Mouse (Mus musculus) c-Kit-positive CD71-negative TER-119-negative erythroid progenitor cells, embryonic 14.5 days (primary cell): Measurements from ENCODE around the gene Krtap29-1.

Experiments
- DNase-seq: peaks from one replicate; pipeline ENCODE4 v3.0.0-alpha.2; 2013; ENCODE audit warnings: low read depth

Krtap29-1 gene

DNA sequence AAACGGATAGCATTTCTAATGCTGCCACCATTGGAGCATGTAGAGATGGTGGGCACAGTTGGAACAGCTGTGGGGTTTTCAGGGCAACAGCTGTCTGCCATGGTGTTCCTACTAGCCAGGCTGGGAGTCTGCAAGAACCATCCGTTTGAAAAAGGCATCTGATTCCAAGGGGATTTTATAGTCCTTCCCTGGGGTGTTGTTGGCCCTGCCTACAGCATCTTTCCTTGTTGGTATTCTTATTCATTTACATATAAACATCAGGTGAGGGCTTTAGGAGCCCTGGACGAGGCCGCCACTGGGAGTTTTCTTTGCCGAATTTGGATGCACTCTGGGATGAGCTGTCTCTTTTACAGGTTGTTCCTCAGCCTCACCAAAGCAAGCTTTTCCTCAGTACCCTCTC lies at the start of gene Krtap29-1:
Krtap29-1 (minus strand) TSS at position 101 of the 400 bp plus-strand sequence.
- DNase-seq, result no peak

DNA sequence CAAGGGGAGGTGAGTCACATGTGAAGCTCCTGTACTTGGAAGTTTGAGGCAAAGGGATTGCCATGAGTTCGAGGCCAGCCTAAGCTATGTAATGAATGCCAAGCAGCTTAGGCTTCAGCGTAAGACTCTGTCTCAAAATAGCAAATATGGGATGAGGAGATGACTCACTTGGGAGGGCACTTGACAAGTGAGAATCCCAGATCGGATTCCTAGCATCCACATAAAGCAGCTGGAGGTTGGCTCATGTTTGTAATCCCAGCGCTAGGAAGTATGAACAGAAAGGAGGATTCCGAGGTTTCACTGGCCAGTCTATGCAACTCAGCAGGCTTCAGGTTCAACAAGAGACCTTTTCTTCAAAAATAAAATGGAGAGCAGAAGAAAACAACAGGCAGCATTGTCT lies 42.6 kb upstream of the Krtap29-1 start:
- no peak for DNase-seq

DNA sequence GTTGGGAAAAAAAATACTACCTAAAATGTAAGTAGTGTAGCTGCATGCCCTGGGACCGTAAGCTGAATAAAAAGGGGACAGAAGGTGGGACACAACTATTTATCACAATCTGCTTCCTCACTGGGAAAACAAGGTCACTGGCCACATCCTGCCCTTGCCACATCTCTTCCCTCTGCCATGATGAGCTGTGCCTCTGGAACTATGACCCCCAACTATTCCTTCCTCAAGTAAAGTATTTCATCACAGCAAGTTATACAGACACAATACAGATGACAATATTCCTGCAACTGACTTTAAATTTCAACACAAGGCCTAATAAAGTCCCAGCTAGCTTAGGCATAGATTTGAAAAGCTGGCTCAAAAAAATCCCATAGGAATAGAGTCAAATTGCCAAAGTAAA lies 40.6 kb upstream of the Krtap29-1 start:
- no peak for DNase-seq

DNA sequence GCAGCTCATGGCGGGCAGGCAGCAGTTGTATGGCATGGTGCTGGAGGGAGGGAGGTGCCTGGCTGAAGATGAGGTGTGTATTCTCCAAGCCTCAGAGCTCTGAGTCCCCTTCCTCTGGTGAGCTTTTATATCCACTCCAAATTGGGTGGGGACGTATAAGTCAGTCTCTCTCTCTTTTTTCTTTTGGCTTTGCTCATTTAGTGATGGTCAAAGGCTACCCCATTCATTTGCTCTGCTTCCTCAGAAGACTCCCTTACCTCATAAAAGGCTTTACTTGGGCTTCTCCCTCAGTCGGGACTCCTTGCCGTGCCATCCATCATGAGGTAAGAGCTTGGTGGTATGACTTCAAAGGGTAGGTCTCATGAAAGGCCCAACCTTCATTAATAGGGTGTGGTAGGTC lies 37.3 kb upstream of the Krtap29-1 start, which contains the start of gene Krt33a:
Krt33a (minus strand) TSS at position 101 of the 400 bp plus-strand sequence.
- no peak for DNase-seq

DNA sequence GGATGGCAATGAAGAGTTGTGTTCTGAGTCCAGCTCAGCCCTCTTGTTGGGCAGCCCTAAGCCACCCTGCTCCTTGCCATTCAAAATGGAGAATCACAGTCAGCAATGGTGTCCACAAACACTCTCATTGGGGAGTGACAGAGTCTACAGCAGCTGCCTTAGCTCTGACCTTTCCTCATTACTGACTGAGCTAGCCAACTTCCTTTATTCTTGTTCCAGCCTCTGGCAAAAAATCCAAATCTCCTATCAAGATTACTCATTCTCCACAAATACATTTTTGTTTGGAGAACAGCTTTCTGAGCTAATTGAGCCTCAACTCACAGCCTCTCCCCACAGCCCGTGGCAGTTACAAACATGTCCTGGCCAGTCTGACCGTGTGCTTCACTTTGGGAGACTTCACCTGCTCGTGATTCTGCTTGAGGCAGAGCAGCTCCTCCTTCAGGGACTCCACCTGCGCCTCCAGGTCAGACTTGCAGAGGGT lies 34.9 kb upstream of the Krtap29-1 start:
- no peak for DNase-seq

DNA sequence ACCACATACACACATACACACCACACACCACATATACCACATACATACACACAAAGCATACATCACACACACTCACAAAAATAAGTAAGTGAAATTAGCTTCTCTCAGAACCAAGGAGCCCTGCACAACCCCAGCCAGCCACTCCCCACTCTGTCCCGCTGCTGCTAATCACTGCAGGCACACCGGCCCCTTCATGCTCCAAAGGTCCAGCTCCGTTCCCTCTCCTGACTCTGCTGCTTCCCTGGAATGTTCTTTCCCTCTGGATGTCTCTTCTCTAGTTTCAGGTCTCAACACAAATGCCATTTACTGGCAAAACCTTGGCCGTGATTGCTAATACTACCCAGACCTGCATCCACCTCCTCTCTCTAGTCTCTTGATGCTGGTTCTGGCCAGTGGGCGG lies 31.8 kb upstream of the Krtap29-1 start:
- DNase-seq, result no peak

DNA sequence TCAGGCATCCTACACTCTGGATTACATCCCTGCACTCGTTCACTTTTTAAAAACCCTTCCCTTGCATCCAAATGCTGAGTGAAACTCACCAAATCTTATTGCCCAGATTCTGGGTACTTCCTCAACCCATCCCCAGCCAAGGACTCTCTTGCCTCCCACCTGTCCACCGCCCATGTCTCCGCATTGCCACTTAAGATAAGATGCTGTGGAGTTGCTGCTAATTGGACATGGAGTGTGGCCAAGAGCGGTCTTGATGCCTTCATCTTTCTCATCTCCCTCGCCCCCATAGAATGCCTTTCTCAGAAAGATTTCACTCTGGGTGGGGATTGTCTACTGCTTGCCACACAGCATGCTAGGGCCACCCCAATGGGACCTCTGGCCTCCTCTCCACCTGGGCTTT lies 29.5 kb upstream of the Krtap29-1 start:
- DNase-seq, result no peak

DNA sequence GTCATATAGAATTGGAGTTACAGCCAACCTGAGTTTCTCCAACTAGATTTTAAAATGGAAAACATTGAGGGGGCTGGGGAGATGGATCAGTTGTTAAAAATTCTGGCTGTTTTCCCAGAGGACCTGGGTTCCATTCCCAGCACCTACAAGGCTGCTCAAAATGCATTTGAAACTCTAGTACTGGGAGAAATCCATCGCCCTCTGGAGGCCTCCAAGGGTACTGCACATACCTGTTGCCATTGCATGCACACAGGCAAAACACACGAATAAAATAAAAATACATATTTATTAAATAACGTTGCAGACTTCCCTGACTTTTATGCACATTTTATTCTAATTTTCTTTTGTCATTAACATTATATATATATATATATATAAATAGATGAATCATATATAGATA lies 27.8 kb upstream of the Krtap29-1 start:
- DNase-seq, result no peak

DNA sequence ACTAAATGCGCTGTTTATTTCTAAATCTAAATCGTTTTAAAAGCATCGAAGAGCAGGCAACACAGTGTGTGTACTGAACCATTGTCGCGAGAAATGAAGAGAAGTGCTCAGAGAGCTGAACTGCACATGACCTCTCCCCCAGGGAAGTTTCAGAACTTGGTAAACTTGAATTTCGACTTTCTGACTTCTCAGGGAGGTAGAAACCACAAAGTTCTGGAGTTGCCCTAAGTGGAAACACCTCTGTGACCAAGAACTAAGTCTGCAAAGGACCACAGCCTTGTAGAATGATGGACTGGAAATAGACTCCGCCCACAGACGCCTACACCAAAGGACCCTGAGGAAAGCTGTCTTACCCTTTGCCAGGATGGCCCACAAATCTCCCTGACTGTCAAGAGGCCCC lies 27.1 kb upstream of the Krtap29-1 start:
- no peak for DNase-seq

DNA sequence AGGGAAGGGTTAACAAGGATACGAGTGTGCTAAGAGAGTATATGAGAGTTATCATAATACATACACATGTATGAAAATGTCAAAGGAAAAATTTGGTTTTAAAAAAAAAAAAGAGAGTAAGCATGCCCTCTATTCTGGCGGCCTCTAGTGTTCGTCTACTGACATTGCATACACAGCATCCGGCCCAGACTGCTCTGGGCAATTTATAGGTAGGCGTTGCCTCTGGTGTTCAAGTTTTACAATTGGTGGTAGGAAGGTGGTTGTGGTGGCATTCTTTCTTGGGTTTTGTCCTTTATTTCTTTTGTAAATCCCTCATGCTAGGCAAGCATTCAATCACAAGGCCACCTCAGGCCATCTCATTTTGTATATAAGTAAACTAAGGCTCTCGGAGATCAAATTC lies 26.0 kb upstream of the Krtap29-1 start:
- peak; percentile 16 for DNase-seq

DNA sequence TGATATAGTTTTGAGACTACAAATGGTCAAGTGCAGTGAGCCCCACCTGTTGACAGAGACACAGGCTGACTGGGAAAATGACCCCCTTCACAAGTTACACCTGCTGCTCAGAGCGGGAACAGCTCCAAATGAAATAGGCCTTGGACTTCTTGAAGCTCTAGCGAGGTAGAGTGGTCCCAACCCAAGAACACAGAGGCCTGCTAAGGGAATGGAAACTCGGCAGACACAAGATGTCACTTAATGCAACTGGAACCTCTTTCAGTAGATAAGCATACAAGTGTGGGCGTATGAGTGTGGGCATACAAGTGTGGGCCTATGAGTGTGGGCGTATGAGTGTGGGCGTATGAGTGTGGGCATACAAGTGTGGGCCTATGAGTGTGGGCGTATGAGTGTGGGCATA lies 20.2 kb upstream of the Krtap29-1 start:
- DNase-seq, result no peak

DNA sequence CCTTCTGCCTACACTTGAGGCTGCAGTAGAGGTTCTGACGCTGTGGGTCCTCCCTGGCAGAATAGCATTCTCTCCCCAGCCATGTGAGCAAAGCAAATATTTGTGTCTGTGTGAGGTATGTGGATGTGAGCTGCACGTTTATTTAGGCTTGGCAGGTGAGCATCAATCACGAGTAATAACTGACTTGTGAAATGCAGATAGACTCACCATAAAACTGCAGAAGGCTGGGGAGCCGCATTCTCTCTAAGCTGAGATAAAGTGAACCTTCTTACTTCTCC lies 15.5 kb upstream of the Krtap29-1 start:
- DNase-seq, result no peak

DNA sequence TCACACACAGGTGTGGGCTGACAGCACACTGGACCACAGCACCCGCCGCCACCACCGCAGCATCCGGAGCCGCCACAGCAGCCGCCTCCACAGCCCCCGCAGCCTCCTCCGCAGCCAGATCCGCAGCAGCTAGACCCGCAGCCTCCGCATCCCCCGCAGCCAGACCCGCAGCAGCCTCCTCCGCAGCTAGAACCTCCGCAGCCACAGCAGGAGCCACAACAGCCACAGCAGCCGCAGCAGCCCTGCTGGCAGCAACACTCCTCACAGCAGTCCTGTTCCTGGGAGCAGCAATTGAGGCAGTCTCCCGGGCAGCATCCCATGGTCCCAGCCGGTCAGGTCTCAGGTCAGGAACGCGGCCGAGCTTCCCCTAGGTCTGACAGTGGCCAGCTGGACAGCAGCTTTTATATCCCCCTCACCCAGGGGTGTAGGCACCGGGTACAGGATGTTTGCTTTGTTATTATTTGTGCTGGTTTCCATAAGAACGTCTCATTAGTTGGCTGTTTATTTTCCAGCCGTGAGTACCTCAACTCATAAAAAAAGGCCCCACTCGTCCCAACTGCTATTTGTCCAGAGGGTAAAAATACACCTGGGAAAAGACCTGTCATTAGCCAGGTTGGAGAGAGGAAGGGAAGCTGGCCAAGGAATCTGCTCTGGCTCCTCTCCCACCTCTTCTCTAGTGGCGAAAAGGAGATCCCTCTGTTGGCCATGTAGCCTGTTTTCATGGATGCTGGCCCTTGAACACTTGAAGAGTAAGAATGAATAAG lies 14.9 kb upstream of the Krtap29-1 start, which contains the start of gene Krtap17-1:
Krtap17-1 (minus strand) TSS at position 375 of the 764 bp plus-strand sequence.
- DNase-seq, result no peak

DNA sequence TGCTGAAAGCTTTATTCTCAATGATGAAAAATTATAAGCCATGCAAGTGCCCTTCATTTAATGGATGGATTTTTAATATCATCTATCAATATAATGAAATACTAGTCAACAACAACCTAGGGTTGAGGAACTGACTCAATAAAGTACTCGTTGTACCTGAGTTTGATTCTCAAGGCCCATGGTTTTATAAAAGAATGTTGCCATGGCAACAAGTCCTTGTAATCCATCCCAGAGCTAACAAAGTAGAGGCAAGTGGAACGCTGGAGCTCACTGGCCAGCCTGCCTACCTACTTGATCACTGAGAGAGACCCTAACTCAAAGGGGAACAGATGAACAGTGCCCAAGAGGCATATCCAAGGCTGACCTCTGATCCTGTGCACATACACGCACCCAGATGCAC lies 11.7 kb upstream of the Krtap29-1 start:
- no peak for DNase-seq

DNA sequence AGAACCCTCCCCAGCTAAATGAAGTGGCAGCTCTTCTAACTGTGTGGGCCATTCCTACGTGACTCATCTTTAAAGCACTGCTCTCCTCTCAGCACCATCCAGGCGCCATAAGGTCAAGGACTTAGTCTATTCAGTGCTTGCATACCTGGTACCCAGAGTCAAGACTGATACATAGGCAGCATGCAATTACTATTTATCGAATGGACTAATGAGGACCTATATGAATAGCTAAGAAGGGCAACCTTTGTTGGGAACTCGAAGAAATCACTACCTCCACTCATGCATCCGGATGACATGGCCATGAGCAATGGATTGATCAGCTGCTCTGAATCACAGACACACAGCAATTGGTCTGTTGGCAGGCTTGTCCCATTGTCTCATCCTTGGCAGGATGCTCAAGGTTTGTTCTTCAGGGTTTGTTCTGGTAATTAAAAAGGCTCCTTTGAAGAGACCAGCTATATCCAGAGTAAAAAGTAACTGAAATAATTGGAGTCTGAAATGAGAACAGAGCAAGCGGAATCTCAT lies 11.1 kb upstream of the Krtap29-1 start:
- no peak for DNase-seq

DNA sequence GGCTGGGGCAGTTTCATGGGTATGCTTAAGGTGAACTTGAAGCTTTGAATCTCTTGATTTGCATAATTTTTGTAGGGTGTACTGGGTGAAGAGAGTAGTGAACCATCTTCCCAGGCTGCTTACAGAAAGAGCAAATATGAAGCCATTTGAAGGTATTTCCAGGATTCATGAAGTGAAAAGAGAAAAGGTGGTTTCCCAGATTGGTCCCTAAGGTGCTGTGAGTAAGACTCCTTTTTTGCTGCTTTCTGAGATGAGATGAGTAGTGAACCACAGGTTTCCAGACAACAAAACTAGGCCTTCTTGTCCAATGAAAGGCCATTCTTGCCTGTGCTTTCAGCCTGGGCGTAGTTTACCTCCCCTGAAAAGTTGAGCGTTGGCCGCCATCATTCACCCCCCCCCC lies 9.7 kb upstream of the Krtap29-1 start:
- no peak for DNase-seq

DNA sequence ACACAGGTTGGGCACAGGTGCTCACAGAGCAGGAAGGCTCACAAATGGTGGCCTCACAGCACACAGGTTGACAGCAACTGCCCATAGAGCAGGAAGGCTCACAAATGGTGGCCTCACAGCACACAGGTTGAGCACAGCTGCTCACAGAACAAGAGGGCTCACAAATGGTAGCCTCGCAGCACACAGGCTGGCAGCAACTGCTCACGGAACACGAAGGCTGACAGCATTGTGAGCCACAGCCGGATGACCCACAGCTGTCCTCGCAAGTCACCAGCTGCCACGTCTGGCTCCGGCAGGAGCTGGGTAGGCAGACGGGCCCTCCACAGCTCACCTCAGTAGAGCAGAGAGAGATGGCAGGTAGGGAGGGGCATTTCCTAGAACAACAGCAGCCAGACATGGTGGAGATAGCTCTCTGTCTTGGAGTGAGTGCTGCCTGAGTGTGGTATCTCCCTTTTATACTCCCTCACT lies 7.4 kb upstream of the Krtap29-1 start, which contains the start of gene Krtap16-1:
Krtap16-1 (minus strand) TSS at position 418 of the 468 bp plus-strand sequence.
- no peak for DNase-seq

DNA sequence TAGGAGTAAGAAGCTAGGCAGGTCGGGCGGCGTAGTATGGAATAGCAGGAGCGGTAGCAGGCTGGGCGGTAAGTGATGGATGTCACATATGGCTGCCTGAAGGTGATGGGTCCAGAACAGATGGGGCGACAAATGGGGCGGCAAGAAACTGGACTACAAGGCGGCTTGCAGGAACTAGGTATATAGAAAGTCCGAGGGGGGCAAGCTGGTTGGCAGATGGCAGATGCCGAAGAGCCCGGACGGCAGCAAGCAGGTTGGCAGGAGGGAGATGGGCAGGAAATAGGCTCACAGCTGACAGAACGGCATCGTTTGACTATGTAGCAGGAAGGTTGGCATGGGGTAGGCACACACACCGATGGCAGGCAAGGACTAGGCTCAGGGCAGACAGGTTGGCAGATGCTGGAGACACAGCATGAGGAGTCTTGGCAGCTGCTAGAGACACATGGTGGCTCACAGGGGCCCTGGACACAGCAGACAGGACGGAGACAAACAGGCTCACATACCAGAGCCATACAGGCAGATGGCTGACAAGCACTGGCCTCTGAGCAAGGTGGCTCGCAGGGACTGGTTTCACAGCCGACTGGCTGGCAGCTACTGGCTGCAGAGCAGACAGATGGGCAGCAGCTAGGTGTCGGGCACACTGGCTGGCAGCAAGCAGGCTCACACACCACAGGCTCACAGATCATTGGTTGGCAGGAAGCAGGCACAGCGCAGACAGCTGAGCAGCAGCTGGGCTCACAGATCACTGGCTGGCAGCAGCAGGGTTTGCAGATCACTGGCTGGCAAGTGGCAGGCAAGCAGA lies 6.6 kb upstream of the Krtap29-1 start:
- DNase-seq, result no peak

DNA sequence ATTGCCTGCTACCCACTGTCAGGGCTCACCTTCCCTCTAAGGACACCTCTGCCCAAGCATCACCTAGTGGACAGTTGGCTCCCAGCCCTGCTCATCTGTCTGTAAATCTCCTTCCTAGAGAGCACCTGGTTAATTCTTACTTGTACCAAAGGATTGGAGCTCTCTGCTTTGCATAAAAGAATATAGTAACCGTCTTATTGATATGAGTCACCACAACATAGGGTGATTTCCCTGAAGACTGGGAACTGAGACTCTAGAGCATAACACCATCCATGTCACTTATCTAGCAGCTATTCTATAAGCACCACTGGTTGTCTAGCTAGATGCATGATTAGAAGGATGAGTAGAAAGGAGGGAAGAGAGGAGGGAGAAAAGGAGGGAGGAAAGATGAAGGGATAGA lies 4.6 kb upstream of the Krtap29-1 start:
- DNase-seq, result no peak

DNA sequence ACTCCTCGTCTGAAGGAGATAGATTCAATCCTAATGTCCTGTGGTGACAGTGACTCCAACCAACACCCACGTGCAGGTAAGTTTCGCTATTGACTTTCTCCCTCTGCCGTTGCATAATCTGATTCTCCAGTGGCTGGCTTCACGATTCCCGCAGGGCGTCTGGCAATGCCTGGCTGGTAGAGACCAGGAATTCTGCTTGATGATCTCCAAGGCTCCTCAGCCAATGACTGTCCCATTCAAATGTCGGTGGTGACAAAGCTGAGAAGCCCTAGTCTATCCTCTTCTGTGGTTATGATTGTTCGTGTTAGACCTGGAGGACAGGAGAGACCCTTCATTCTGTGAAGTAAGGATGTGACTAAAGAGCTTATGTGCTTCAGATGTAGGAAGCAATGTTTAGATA lies 3.9 kb upstream of the Krtap29-1 start:
- no peak for DNase-seq

DNA sequence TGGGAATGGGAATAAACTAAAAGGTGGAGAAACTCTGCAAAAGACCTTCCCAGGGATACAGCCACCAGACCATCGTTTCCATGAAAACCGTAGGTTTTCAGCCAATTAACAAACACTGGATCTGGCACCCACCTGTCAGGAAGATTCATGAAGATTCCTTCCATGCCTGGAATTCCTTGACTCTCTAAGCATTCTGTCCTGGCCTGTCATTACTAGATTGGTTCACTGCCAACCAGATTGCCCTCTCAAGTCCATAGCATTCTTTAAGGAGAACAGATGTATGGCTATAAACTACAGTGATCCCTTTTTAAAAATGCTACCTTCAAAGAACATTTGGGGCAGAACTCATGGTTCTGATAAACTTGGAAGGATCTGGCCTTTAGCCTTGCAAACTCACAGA lies 12.9 kb downstream of the Krtap29-1 start:
- DNase-seq, result no peak

DNA sequence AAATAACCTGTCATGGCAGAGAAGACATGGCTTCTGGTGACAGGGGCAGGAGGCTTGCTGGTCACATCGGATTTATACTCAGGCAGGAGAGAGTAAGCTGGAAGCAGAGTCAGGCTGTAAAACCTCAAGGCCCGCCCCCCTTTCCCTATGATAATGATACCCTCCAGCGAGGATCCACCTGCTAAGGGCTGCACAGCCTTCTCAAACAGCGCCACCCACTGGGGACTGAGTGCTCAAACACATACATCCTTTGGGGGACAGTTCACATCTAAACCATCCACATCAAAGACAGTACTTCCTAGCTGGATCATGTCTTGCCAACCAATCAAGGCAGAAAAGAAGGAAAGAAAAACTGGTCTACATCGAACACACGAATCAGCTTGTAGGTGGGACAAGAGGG lies 14.6 kb downstream of the Krtap29-1 start:
- DNase-seq, result no peak

DNA sequence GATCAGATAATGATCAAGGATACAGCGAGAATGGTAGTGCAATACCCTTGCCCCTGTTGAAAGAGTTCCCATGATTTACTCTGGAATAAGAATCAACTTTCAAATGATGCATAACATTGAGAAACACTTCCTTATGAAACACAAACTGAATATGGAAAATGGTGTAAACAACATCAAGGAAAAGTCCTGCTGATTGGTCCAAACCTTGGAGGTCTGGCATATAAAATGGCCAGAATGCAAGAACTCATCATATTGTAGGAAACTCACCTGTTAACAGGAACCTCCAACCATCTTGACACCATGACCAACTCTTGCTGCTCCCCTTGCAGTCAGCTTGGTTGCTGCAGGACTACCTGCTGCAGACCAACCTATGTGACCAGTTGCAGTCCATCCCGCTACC lies 30.7 kb downstream of the Krtap29-1 start, which contains the start of gene Krtap9-5:
Krtap9-5 (plus strand) TSS at position 301 of the 400 bp plus-strand sequence.
- no peak for DNase-seq
